Mouse (Mus musculus): ENCODE data around the gene Nrap. TPM values are rescaled to one million over a fixed set of nuclear protein-coding genes. Genes with fewer than 3 reads are reported as not detected.
"Not testable (repeated sequence)": the region's sequence is repeated elsewhere in the genome, so short reads cannot be mapped to it uniquely, and the experiment has no call there.

The Nrap gene
- total RNA-seq, 2 experiments from 2014 or later, result not detected

DNA sequence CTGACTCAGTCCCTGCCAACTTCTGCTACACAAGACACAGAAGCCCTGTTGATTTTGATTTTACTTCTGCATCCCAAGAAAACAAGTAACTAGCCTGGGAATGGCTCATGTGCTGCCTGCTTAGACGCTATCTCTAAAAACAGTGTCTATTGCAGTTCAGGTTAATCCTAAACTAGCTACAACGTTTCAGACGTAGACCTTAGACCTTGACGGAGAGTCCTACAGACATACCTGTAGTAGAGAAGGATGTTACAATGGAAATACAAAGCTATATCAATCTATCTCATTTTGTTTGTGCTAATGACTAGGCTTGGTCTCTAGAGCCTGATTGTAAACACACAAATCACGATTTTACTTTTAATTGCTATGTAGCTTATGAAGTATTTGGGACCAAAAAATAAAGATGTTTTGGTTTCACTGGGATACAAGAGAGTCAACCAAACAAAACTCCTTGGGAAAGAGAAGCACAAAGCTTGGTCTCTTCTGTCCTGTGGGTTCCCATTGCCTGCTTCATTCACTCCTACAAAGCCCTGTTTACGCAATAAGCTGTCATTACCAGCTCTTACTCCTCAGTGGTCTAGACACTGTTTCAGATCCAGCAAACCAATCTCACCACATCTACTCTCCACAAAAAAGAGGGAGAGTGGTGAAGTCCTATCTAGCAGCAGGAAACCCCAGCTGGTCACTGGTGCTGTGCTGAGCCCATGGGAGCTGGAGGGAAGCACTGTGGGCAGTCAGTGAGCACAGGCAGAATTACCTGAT, 19.3 kb downstream of the Nrap start:
- ATAC-seq (replicated peaks; ENCODE audit: low FRiP score, poor library complexity, severe bottlenecking), result no peak

DNA sequence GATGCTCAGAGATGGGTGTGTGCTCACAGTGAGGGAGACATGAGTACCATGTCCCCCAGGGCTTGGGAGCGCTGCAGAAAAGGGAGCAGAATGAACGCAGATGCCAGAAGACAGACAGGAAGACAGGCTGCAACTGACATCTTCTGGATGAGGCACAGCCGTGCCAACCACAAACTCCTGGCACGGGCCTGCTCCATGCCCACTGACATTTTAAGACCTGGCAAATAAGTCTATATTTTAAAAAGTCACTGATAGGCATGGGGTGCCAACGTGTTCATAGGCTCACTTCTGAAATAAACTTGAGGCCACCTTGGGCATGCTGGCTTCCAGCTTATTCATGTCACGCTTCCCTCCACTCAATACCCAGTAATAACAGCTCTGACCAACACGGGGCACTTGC, 20.9 kb downstream of the Nrap start:
- no peak for ATAC-seq (replicated peaks; ENCODE audit: low FRiP score, poor library complexity, severe bottlenecking)

DNA sequence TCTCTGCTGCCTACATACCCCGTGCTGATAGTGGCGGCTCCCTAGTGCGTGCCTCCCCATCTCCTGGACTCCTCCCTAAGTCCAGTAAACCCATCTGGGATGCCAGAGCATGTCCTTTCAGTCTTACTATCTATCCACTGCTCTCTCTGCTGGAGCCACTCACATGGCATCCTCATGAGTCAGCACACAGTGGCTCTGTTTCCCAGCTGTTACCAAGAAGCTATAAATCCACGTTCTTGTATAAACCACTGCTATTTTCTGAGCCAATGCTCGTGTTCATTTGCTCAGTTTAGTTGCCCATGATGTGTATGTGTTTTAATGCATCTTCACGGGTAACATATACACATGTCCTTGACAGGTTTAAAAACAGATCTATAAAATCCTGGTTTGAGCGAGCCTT, 22.1 kb downstream of the Nrap start:
- no peak for ATAC-seq (replicated peaks; ENCODE audit: low FRiP score, poor library complexity, severe bottlenecking)

DNA sequence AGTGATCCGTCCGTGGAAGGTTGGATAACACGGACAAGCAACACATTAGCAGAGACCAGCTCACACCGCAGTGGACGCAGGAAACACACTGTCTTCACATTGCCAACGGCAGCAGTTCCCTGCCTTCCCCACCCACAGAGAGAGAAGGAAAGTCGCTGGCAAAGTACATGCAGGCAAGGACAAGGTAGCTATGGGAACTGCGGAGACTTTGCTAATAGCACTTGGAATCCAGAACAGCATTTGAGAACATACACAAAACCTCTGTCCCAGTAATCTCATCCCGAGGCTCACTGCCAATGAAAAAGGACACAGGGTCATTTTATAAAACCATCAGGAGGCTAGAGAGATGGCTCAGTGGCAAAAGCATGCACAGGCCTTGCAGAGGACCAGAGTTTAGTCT, 23.2 kb downstream of the Nrap start:
- no peak for ATAC-seq (replicated peaks; ENCODE audit: low FRiP score, poor library complexity, severe bottlenecking)

DNA sequence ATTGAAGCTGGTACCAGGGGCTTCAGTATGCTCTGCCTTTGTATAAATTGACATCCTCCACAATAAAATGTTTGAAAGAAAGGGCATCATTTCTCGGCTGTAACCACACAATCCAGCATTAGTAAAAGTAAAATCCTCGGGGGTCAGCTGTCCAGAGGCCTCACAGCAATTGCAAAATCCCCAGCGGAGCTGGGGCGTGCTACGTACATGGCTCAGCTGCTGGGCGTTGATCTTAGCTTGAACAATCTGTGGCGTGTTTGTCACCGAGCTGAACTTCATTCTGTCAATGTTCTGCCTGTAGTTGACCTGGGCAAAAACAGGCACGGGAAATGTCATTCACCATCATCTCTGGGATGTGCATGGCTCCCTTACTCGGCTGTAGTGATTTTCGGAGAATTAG, 23.7 kb downstream of the Nrap start:
- no peak for ATAC-seq (replicated peaks; ENCODE audit: low FRiP score, poor library complexity, severe bottlenecking)

DNA sequence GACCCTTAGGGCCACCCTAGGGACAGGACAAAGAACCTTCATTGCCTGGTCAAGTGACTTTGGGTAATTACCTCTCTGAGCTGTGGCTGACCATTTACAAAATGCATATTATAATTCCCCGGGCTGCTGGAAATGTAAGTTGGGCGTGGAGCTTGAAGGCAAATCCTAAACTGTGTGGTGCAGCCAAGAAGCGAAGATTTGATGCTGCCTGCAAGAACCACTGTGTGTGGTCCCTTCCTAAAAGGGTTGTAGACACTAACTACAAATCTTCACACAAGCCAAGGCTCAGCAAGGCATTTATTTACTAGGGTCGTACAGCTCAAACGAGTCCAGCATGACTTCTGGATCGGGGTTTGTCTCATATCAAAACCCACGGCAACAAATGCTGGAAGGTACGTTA, 25.3 kb downstream of the Nrap start:
- no peak for ATAC-seq (replicated peaks; ENCODE audit: low FRiP score, poor library complexity, severe bottlenecking)

DNA sequence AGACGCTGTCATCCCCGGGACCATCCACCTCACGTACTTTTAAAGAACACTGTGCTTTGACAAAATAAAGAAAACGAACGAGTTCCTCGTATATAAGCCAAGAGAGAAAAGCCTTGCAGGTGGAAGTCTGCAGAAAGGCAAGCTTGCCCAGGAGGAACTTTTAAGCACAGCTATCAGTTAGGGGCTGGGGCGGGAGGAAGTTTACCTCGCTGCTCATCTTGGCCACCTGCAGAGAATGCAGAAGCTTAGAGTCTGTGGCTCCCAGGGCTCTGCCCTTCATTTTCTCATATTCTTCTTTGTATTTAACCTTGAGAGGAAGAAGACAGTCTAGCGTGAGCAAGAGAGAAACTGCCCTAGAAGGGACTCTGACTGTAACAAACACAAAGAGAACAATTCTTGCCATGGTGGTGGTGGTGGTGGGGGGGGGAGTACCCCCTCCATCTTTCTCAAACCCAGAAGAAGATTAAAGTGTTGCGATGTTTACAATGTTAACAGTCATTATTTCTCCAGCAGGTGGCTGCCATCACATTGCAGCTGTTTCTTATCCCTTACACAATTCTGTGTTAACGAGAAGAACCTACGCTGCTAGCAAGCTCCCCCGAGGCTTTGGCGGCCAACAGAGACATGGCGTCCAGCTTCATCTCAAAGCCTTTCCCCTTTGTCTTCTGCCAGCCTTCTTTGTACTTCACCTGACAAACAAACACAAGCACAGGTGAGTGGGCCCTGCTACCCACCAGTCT, 25.9 kb downstream of the Nrap start:
- ATAC-seq (replicated peaks; ENCODE audit: low FRiP score, poor library complexity, severe bottlenecking), result no peak

DNA sequence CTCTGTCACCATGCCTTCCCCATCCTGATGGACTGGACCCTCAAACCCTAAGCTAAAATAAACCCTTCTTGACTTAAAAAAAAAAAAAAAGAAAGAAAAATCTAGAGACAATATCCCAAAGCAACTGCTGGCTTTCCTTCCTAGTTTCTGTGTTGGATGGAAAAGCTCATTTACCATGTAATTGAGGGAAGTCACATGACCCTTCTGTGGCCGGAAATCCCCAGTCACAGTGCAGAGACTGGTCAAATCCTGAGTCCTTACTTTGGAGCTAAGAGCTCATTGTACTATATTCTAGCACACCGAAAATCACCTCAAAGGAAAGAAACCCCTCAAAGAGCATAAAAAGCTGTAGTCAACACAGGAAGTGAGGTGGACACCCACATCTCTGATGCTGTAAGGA, 30.9 kb downstream of the Nrap start:
- no peak for ATAC-seq (replicated peaks; ENCODE audit: low FRiP score, poor library complexity, severe bottlenecking)

DNA sequence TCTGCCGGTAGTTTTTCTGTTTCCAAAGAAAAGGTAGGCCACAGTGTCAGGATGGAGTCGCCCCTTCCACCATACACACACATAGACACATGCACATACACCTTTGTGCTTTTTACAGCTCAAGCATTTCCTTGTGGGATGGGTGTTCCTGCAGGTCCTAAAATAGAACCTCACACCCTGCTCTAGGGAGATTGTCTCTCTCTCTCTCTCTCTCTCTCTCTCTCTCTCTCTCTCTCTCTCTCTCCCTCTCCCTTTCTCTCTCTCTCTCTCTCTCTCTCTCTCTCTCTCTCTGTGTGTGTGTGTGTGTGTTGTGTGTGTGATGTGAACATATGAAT, 32.5 kb downstream of the Nrap start:
- ATAC-seq (replicated peaks; ENCODE audit: low FRiP score, poor library complexity, severe bottlenecking), result not testable (repeated sequence)

DNA sequence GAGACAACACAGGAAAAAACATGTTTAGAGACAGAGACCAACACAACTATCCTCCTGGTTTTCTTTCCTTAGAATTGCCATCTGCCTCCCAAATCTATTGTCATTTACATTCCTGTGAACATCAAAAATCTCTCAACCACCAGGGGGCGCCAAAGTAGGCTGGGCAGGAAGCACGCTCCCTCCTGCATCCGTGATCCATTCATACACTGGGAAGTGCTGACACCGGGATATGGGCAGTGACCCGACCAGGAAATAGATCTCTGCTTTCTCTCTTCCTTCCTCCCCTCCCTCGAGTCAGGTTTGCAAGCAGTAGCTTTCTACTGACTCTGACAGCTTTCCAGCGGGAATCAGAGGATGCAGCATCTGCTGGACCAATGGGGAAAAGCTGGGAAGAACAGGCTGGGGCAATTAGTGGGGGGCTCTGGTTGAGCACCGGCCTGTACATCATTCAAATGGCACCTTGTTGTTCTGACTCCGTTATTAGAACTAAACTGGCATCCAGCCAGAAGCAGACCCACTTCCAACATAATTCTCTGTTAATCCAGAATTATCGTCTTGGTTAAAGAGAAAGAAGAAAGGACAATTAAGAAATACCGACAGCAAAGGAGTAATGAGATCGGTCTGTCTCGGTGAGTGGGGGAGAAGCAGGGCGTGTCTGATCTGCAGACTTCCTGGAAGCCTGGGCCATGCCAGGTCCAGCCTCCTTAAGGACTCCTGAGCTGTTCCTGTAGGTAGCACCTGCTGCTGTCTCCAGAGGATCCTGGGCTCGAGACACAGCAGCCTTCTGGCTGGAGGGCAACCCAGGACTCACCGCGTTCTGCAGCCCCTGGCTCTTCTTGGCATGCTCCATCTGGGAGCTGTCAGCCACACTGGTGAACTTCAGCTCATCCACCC, 33.1 kb downstream of the Nrap start:
- peak; percentile 72 for ATAC-seq (replicated peaks; ENCODE audit: low FRiP score, poor library complexity, severe bottlenecking)

DNA sequence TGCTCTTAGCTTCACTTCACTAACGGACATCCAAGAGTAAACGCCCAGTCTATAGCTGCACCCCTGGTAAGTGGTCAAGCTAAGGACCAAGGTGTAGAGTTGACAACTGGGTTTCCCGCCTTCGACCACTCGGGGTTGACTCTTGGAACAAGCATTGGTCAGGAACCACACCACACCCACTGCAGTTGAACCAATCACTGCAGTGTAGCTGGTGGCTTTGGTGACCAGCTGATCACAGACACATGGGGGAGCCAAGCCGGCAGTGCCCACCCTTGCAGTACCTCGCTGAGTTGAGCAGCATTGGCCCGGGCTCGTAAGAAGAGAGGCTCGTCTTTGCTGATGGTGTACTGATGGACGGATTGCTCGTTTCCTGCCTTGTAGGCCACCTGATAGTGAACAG, 34.6 kb downstream of the Nrap start:
- no peak for ATAC-seq (replicated peaks; ENCODE audit: low FRiP score, poor library complexity, severe bottlenecking)

DNA sequence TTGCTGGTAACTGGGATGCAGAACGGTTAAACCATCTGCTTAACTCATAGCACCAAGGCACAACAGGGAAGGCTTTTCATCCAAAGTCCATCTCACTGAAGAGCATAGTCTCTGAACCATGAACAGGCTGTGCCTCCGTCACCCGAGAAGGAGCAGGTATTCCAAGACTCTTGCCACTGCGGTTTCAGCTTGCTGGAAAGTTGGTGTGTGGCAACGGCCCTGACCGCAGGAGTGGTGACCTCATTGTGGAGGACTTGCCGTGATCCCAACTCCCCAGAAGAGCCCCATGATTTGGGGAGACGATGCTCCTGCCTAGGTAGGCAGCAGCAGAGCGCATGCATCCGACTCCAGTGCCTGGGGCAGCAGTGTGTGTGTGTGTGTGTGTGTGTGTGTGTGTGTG, 36.1 kb downstream of the Nrap start:
- no peak for ATAC-seq (replicated peaks; ENCODE audit: low FRiP score, poor library complexity, severe bottlenecking)

DNA sequence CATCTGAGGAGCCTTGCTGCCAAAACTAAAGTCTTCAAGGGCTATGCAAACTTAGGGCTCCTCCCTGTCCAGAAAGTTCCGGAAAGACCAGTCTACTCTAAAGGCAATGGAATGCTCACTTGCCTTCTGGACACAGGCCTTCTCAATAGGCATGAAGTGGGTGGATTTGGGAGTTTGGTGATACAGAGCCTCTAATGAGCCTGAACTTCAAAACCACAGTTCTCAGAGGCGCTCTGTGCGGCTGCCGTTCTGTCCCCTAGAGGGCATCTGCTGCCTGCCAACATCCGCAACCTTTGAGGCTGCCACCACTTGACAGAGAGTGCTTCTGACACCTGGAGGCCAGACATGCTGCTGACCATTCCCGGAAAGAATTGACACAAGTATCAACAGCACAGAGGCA, 40.5 kb downstream of the Nrap start:
- no peak for ATAC-seq (replicated peaks; ENCODE audit: low FRiP score, poor library complexity, severe bottlenecking)

DNA sequence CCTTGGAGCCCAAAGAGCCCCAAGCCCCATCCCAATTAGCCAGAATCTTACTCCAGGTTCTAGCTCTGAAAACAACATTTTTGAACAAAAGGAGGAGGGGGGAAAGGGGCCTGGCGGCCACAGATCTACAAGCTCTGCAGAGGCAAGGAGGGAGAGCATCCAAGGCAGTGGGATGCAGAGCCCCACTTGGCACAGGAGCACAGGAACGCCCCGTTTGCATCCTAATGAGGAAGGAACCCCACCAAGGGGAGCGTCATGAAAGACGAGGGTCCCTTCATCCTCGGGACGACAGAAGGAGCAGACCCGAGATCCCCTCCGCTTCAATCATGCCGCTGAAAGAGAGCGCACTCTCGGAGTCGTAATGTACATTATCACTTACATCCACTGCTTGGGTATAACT, 43.1 kb downstream of the Nrap start:
- no peak for ATAC-seq (replicated peaks; ENCODE audit: low FRiP score, poor library complexity, severe bottlenecking)

DNA sequence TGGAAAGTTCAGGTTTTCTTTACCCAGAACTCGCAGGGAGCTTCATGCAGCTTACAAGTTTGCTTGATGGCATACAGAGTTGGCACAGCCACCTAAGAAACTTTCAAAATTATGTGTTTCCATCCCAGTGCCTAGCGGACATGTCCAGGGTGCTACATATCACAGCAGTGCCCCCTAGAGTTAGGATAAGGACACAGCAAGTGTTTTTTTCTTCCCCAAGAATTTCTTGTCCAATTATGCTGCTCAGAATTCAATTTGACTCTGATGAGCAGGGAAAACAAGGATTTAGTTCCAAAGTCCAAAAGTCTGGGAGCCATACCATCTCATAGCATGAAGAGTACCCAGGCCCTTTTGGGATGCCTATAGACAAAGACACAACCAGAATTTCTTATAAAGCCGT, 43.8 kb downstream of the Nrap start:
- ATAC-seq (replicated peaks; ENCODE audit: low FRiP score, poor library complexity, severe bottlenecking), result no peak

DNA sequence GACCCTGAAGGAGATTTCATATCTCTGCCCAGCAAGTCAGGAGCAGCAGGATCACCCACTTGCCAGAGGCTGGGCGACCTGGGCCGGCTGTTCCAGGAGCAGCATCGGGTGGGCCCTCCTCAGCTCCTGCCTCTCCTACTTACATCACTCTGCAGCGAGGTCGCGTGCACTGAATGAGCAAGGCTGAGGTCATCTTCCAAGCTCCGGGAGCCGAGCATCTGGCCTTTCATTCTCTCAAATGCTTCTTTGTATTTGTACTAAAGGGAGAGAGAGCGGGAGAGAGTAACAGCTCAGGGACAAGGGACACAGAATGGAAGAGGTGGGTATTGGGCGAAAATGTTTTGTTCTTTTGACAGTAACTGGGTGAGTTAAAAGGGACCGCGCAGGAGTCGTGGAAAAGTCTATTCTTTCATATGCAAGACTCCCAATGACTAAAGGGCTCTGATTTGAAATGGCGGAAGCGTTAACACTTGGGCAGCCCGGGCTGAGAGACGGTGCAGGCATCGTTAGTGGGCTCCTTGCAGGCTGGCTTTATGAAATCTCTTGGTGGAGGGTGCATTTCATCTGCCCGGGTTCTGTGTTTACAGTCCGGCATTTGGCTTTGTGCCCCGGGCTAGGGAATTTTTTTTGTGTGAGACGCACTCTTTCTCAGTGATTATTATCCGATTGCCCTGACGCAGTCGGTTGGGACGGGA, 45.8 kb downstream of the Nrap start:
- no peak for ATAC-seq (replicated peaks; ENCODE audit: low FRiP score, poor library complexity, severe bottlenecking)

DNA sequence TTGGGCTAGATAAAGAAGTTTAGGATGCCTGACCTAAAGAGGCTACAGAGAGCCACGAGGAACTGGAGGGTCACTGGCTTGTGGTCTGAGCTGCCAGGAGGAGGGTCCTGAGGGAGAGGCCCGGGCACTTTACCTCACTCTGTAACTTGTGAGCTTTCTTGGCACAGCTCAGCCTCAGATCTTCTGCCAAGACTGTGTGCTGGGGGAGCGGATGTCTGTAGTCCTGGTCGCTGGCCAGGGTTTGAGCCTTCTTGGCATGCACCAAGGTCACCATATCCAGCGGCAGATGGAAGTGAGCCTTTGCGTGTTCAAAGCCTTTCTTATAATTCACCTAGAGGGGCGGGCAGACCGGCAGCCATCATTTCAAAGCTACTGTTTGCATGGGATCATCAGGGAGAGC, 47.8 kb downstream of the Nrap start:
- ATAC-seq (replicated peaks; ENCODE audit: low FRiP score, poor library complexity, severe bottlenecking), result no peak

DNA sequence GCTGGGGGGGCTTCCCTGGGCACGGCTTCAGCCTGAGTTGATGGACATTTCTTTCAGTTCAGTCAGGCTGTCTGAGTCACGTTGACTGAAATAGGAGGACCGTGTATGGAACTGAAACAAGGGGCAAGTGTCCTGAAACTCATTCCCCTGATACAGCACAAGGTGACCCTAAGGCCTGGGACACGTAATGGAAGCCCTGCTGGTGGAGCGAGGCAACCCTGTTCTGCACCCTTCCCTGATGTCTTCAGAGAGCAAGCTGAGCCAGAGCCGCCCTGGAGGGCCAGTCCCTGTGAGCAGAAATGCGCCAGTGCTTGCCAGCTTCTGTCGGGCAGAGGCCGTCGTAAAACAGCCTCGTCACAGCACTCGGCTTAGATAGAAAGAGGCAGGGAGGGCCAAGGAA, 53.0 kb downstream of the Nrap start:
- no peak for ATAC-seq (replicated peaks; ENCODE audit: low FRiP score, poor library complexity, severe bottlenecking)

DNA sequence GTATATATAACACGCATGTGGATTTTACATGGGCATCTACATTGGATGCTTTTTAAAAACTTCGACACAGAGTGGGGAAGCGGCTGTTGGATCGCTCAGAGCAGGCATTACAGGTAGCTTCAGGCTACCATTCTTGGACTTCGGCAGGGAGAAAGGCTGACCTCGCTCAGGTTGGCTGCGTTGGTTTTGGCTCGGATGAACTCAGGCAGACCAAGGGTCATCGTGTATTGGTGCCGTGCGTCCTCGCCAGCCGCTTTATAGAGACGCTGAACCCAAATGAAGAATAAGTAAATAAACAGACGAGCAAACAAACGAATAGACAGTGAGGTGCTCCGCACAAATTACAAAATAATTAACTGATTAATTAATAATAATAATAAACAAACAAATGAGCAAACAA, 53.5 kb downstream of the Nrap start:
- no peak for ATAC-seq (replicated peaks; ENCODE audit: low FRiP score, poor library complexity, severe bottlenecking)

DNA sequence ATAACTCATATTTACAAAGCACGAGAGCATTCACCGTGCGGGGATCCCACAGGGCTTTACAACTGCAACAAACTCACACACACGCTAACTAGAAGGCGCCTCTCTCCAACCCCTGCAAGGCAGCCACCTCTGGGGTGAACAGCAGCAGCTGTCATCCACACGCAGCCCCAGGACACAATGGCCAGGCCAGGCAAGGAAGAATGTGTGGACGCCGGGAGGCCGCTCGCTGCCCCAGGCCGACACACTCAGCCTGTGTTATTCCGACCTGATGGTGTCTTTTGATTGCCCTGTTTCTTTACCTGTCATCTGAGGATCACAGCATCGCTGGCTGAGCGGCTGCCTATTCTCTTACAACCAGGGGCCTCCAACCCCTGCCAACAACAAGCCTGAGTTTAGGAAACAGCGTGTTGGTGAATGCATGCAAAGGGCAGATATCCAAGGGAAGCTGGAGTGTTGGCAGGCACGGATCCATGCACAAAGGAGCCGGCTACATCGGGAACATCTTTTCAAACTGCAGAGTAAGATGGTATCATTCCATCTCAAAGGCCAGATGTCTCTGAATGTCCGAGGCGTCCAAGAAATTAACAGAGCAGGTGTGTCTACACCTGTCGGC, 63.5 kb downstream of the Nrap start:
- no peak for ATAC-seq (replicated peaks; ENCODE audit: low FRiP score, poor library complexity, severe bottlenecking)

Data from erythroid progenitor cell, adult 5-6 weeks (primary cell).